Mouse (Mus musculus): ENCODE data around the gene Gabpb1.
"Not testable (repeated sequence)": the region's sequence is repeated elsewhere in the genome, so short reads cannot be mapped to it uniquely, and the experiment has no call there.

The Gabpb1 gene

GRCm38 (mm10) chr2:126640298-126640697, 35.8 kb downstream of the Gabpb1 start:
- DNase-seq: no peak

GRCm38 (mm10) chr2:126635939-126636823, 40.0 kb downstream of the Gabpb1 start:
- no peak for DNase-seq

GRCm38 (mm10) chr2:126633165-126633564, 43.0 kb downstream of the Gabpb1 start:
- DNase-seq: no peak

- DNase-seq: no peak
Measured at GRCm38 (mm10) chr2:126628455-126628995, 47.6 kb downstream of the Gabpb1 start.

GRCm38 (mm10) chr2:126623138-126623537, 53.0 kb downstream of the Gabpb1 start:
- DNase-seq: no peak

GRCm38 (mm10) chr2:126622455-126622854, 53.7 kb downstream of the Gabpb1 start:
- no peak for DNase-seq

GRCm38 (mm10) chr2:126619249-126619704, 56.9 kb downstream of the Gabpb1 start, which contains the start of gene Hdc:
Hdc (minus strand) TSS chr2:126619299.
- no peak for DNase-seq

GRCm38 (mm10) chr2:126618470-126619179, 57.5 kb downstream of the Gabpb1 start:
- DNase-seq: no peak

GRCm38 (mm10) chr2:126615355-126615754, 60.8 kb downstream of the Gabpb1 start:
- no peak for DNase-seq

GRCm38 (mm10) chr2:126609600-126609999, 66.5 kb downstream of the Gabpb1 start:
- DNase-seq: not testable (repeated sequence)

- DNase-seq: no peak
Measured at GRCm38 (mm10) chr2:126607553-126608203, 68.5 kb downstream of the Gabpb1 start.

- DNase-seq: no peak
Measured at GRCm38 (mm10) chr2:126606688-126607062, 69.5 kb downstream of the Gabpb1 start.

GRCm38 (mm10) chr2:126606061-126606687, 70.0 kb downstream of the Gabpb1 start:
- DNase-seq: peak; percentile 25 to 49

GRCm38 (mm10) chr2:126601918-126602600, 74.1 kb downstream of the Gabpb1 start:
- no peak for DNase-seq

GRCm38 (mm10) chr2:126600533-126600932, 75.6 kb downstream of the Gabpb1 start:
- no peak for DNase-seq

GRCm38 (mm10) chr2:126599005-126599404, 77.1 kb downstream of the Gabpb1 start:
- DNase-seq: peak in 1 of 2 experiments; percentile 11

GRCm38 (mm10) chr2:126598359-126598758, 77.8 kb downstream of the Gabpb1 start:
- no peak for DNase-seq

GRCm38 (mm10) chr2:126597279-126598241, 78.6 kb downstream of the Gabpb1 start:
- peak in 1 of 2 experiments; percentile 30 for DNase-seq

- DNase-seq: no peak
Measured at GRCm38 (mm10) chr2:126596347-126597072, 79.6 kb downstream of the Gabpb1 start.

All from thymus, postnatal 36 days (tissue).